Mouse (Mus musculus) embryonic facial prominence, embryonic 13.5 days (tissue): ENCODE measurements around the gene Npff. TPM values are rescaled to one million over a fixed set of nuclear protein-coding genes. Genes with fewer than 3 reads are reported as not detected.

Source experiments
- ATAC-seq: fragments of 200-750 bp; cut with Nextera tagmentation; 2 replicates; pipeline ENCODE4 v1.8.0; 2017; ENCODE audit warnings: low read depth; ENCODE audit not compliant: insufficient number of reproducible peaks, insufficient read depth, low FRiP score, low TSS enrichment
- H3K27ac ChIP-seq: fragments of 300-500 bp; sonication (generic); 2 replicates; pipeline ENCODE4 v1.5.1; 2015; ENCODE audit warnings: moderate library complexity, mild to moderate bottlenecking, inconsistent platforms
- H3K27me3 ChIP-seq: fragments of 300-500 bp; sonication (generic); 2 replicates; pipeline ENCODE4 v1.6.1; 2015; ENCODE audit warnings: mild to moderate bottlenecking, inconsistent platforms
- H3K36me3 ChIP-seq: fragments of 300-500 bp; sonication (generic); 2 replicates; pipeline ENCODE4 v1.6.1; 2015; ENCODE audit warnings: mild to moderate bottlenecking, inconsistent platforms
- H3K4me1 ChIP-seq: fragments of 300-500 bp; sonication (generic); 2 replicates; pipeline ENCODE4 v1.6.1; 2015; ENCODE audit warnings: inconsistent platforms
- H3K4me2 ChIP-seq: fragments of 300-500 bp; sonication (generic); 2 replicates; pipeline ENCODE4 v1.6.1; 2015; ENCODE audit warnings: moderate library complexity, mild to moderate bottlenecking, inconsistent platforms
- H3K4me3 ChIP-seq: fragments of 300-500 bp; sonication (generic); 2 replicates; pipeline ENCODE4 v1.5.1; 2015; ENCODE audit warnings: mild to moderate bottlenecking, inconsistent platforms
- H3K9ac ChIP-seq: fragments of 300-500 bp; sonication (generic); 2 replicates; pipeline ENCODE4 v1.6.1; 2015; ENCODE audit warnings: mild to moderate bottlenecking, inconsistent platforms
- H3K9me3 ChIP-seq: fragments of 300-500 bp; sonication (generic); 2 replicates; pipeline ENCODE4 v1.6.1; 2016; ENCODE audit warnings: inconsistent platforms
- WGBS: fragments of 180-500 bp; shearing (Covaris S2); methylation state at CpG from one replicate; pipeline ENCODE4 v1.1.7; 2015; ENCODE audit warnings: mixed read lengths; 5-methylcytosine and 5-hydroxymethylcytosine counted together
- polyA plus RNA-seq: library from polyadenylated mRNA; unstranded; fragments of >200 nt; fragmentation: Nextera tagmentation; extraction: Ambion mirVana; gene quantifications from 2 replicates; pipeline ENCODE4 v1.2.1, GENCODE M21; 2015

Gene Npff
- polyA plus RNA-seq, 1 experiment from 2014 or later, result 3.8 TPM

DNA sequence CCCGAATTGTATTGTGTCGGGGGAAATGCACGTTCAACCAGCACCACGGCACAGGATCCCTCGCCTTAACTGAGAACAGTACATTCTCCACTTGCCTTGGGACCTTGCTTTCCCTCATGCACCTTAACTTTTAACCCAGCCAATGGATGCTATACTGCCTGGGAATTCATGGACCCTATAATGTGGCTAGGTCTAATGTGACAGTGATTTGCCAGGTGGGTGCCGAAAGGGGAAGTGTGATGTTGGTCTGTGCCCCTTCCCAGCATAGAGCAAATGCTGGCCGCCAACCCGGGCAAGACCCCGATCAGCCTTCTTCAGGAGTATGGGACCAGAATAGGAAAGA, 5.9 kb downstream of the Npff start:
- ATAC-seq, result no peak
- Histone ChIP-seq H3K27me3 (no peaks in the 10 kb centered on the region), H3K9me3 (no peaks in the 10 kb centered on the region), H3K4me3 (peak overlapping the region; percentile 70), H3K27ac (peak overlapping the region; percentile 100), H3K36me3 (peaks cover 34% of the 10 kb centered on the region), H3K4me1 (peaks cover 26% of the 10 kb centered on the region), H3K9ac (peak overlapping the region; percentile 89), H3K4me2 (peak overlapping the region; percentile 88)
- 20% methylated on average over 9 of the region's 9 CpGs for WGBS

DNA sequence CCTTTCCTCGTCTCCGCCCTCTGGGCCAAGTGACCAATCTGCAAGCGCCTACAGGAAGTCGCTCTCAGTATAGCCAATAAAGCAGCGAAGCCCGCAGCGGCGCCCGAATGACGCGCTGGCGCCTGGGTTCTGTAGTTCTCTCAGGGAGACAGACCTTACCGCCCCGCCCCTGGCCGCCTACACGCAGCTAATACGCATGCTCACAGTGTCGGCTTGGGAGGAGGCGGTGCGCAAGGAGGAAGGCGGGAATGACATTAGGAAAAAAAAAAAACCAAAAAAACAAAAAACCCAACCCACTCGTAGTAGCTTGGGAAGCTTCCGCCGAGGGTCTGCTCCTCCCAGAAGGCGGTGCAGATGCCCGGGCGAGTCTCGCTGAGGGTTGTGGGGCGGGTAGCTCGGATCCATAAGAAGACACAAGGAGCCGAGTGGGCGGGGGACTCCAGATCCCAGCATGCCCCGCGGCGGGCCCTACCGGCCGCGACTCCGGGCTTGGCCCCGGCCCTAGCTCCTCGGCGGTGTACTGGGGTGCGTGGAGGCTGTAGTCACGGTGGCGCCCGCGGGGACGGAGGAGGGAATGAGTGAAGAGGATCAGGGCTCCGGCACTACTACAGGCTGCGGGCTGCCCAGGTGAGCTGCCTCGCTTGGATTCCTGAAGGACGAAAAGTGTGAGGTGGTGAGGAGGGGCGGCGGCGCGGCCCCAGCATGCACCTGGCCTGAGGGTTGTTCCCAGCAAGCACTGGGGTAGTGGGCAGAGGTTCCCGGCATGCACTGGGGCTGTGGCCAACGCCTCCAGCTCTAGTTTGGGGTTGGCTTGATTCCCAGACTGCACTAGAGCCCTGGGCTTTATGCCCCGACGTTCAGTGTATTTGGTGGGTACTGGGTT, 6.5 kb downstream of the Npff start, which contains the start of gene Tarbp2:
Gene Tarbp2 (plus strand): TSS at position 217 of the 883 bp plus-strand sequence.
- Histone ChIP-seq H3K36me3 (peaks cover 30% of the 10 kb centered on the region), H3K27ac (peak within 1 kb of the TSS; percentile 100), H3K4me1 (peaks cover 26% of the 10 kb centered on the region), H3K9me3 (no peaks in the 10 kb centered on the region), H3K9ac (peak within 1 kb of the TSS; percentile 89), H3K4me3 (peak within 1 kb of the TSS; percentile 70), H3K4me2 (peak within 1 kb of the TSS; percentile 88), H3K27me3 (no peaks in the 10 kb centered on the region)
- under 1% methylated on average over 60 of the region's 60 CpGs for WGBS
- ATAC-seq, result peak; percentile 92

DNA sequence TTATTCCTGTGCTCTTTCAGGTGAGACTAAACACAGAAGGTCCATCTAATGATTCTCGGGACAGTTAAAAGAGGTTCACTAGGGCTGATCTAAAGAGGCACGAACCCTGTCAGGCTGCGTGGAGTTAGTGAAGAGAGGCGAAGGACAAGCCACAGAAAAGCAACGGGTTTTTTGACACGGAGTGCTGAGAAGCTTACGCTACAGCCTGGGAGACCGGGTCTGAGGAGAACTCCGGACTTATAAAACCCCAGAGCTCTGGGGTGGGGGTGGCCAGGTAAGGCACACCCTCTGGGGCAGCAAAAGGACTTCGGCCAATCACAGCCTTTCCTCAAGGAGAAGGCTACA, 7.1 kb downstream of the Npff start:
- ATAC-seq, result no peak
- Histone ChIP-seq H3K4me1 (peaks cover 30% of the 10 kb centered on the region), H3K9me3 (no peaks in the 10 kb centered on the region), H3K4me3 (peak overlapping the region; percentile 70), H3K27ac (peak overlapping the region; percentile 100), H3K27me3 (no peaks in the 10 kb centered on the region), H3K9ac (peak overlapping the region; percentile 83), H3K36me3 (peaks cover 25% of the 10 kb centered on the region), H3K4me2 (peak overlapping the region; percentile 88)
- under 1% methylated on average over 10 of the region's 10 CpGs for WGBS

DNA sequence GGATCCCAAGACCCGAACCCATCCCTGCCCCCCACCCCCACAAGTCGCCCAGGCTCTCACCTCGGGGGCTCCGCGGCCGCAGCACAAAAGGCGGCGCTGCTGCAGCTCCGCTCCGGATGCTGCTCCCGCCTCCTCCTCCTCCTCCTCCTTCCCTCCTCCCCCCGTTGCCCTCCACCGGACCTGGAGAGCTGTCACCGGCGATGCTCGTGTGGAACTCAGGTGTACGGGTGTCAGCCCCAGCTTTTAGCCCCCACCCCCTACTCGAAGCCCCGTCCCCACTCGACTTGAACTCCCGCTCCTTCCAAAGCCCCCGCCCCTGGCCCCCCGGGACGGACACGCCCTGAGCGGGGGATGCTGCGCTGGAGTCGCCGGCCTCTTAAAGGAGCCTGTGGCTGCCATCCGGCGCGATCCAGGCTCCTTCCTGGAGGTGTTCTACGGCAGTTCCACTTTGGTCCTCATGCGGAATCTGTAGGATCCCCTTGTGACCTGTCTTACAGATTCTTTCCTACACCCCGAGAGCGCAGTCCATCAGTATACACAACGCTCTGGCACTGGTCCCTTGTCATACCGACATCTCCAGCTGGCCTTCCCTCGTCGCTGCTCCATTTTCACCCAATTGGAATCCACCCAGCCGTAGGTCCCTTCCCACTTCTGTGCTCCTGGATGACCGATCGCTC, 7.9 kb downstream of the Npff start, which contains the start of gene Map3k12:
Gene Map3k12 (minus strand): TSS at position 337 of the 677 bp plus-strand sequence.
- Histone ChIP-seq H3K9me3 (no peaks in the 10 kb centered on the region), H3K36me3 (peaks cover 18% of the 10 kb centered on the region), H3K27ac (peak within 1 kb of the TSS; percentile 100), H3K4me2 (peak within 1 kb of the TSS; percentile 88), H3K4me1 (peaks cover 37% of the 10 kb centered on the region), H3K9ac (peak within 1 kb of the TSS; percentile 83), H3K27me3 (no peaks in the 10 kb centered on the region), H3K4me3 (peak within 1 kb of the TSS; percentile 70)
- under 1% methylated on average over 43 of the region's 43 CpGs for WGBS
- ATAC-seq, result no peak

DNA sequence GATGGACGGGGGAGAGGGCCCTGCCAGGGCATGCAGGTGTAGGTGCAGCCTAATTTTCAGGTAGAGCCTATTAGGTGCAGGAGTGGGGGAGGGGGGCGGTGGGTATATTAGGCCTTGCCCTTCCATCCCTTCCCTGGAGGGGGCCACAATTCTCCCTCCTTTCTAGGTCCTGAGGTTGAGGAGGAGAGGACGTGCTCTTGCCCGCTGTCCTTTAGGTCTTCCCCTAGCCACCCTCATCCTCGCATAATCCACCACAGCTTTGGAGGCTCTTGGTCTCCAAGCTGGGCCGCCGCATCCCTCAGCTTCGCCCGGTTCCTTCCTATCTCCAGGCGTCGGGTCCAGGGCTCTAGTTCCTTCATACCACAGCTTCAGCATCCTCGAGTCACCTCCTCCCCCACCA, 8.4 kb downstream of the Npff start:
- under 1% methylated on average over 12 of the region's 12 CpGs for WGBS
- peak overlapping the region; percentile 88 for H3K4me2 ChIP-seq
- H3K9ac ChIP-seq, result peak overlapping the region; percentile 83
- no peaks in the 10 kb centered on the region for H3K27me3 ChIP-seq
- peak overlapping the region; percentile 100 for H3K27ac ChIP-seq
- no peaks in the 10 kb centered on the region for H3K9me3 ChIP-seq
- H3K36me3 ChIP-seq, result peaks cover 12% of the 10 kb centered on the region
- peaks cover 43% of the 10 kb centered on the region for H3K4me1 ChIP-seq
- H3K4me3 ChIP-seq, result peak overlapping the region; percentile 70
- no peak for ATAC-seq

DNA sequence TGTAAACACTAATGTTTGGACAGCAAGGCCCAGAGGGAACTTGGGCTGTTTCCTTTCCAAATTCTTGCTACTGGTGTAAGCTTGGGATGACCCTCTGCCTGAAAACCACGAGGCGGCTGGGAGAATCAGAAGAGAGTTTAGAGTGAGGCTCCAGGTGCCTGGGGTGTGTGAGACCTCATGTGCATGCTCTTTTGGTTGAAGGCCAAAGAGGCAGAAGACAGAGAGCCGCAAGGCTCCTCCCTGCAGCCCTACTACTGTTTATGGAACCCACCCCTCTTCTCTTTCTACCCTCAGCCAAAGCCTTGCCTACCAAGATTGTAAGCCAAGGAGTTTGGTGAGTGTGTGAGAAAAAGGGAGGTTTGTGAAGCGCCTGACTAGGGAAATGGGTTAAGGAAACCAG, 9.0 kb downstream of the Npff start:
- Histone ChIP-seq H3K4me2 (peak overlapping the region; percentile 88), H3K4me1 (peaks cover 48% of the 10 kb centered on the region), H3K9ac (peak overlapping the region; percentile 83), H3K9me3 (no peaks in the 10 kb centered on the region), H3K27me3 (no peaks in the 10 kb centered on the region), H3K27ac (peak overlapping the region; percentile 100; the same call in 1 of the 2 replicates), H3K4me3 (peak overlapping the region; percentile 70), H3K36me3 (peaks cover 7% of the 10 kb centered on the region)
- no peak for ATAC-seq
- 44% methylated on average over 4 of the region's 4 CpGs for WGBS

DNA sequence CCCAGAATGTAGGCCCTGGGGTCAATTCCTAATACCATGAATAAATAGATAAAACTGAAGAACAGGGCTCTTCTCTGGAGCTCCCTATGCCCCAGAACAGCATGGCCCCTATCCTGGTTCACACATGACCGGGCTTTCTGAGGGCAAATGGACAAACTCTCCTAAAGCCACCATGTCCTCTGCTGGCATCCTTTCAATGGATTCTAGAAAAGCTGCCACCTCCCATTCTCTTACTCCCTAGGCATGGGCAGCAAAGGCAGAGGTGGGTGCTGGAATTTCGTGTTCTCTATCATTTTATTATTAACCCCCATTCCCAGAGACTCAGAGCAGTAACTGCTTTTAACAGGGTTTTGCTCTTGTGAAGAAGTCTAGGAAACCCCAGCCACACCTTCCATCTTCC, 9.5 kb downstream of the Npff start:
- Histone ChIP-seq H3K4me2 (peak overlapping the region; percentile 88), H3K27me3 (no peaks in the 10 kb centered on the region), H3K9me3 (no peaks in the 10 kb centered on the region), H3K9ac (no peak overlapping the region), H3K36me3 (0 out of 2 replicates have a peak, but pooled peaks cover 2% of the 10 kb centered on the region), H3K4me3 (peak overlapping the region; percentile 70; the same call in 1 of the 2 replicates), H3K4me1 (peaks cover 49% of the 10 kb centered on the region), H3K27ac (no peak overlapping the region)
- 82% methylated on average over 2 of the region's 2 CpGs for WGBS
- no peak for ATAC-seq

DNA sequence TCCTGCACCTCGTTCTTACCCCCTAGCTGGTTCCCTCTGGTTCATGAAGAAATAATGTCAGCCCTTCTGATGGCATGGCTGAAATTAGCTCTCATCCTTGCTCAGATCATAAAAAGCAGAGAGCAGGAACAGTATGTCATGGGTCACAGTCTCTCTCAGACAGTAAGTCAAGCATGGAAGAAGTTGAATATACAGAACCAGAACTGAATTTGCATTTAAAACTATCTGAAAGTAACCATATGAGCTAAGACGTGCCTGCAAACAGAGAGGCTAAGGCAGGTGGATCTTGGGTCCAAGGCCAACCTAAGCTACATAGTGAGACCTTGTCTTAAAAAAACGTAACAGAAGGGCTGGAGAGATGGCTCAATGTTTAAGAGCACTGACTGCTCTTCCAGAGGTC, 11.7 kb downstream of the Npff start:
- H3K4me1 ChIP-seq, result peaks cover 48% of the 10 kb centered on the region
- WGBS, result 77% methylated on average over 3 of the region's 3 CpGs
- ATAC-seq, result no peak

DNA sequence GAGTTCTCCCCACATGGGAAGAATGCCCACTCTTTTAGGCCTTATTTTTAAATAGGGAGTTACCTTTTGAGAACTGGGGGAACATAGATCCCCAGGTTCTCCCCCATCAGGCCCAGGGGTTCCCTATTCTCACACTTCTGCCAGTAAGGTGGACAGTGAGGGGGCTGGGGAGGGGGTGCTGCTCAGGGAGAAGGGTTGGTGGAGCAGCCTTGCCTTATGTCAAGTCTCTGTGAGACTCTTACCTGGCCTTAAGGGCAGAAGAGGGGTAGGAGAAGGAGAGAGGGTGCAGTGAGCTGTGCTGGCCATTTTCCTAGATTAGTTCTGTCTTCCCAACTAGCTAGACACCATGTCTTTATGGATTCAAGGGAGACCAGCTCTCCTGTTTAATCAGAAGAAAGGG, 12.3 kb downstream of the Npff start:
- Histone ChIP-seq H3K27me3 (no peaks in the 10 kb centered on the region), H3K4me3 (no peak overlapping the region), H3K4me1 (peaks cover 48% of the 10 kb centered on the region), H3K4me2 (no peak overlapping the region), H3K36me3 (peaks cover 5% of the 10 kb centered on the region), H3K27ac (no peak overlapping the region; the same call in 1 of the 2 replicates), H3K9me3 (no peaks in the 10 kb centered on the region), H3K9ac (0 out of 2 replicates have a peak overlapping the region, but pooled peaks have one; percentile 80)
- ATAC-seq, result no peak

More for the DNA sequence above, 11.7 kb downstream of the Npff start:
- H3K9me3 ChIP-seq, result no peaks in the 10 kb centered on the region
- H3K36me3 ChIP-seq, result no peaks in the 10 kb centered on the region; the same call in 1 of the 2 replicates
- H3K27ac ChIP-seq, result no peak overlapping the region
- H3K9ac ChIP-seq, result 0 out of 2 replicates have a peak overlapping the region, but pooled peaks have one; percentile 80
- H3K4me3 ChIP-seq, result no peak overlapping the region
- H3K4me2 ChIP-seq, result no peak overlapping the region
- no peaks in the 10 kb centered on the region for H3K27me3 ChIP-seq

DNA sequence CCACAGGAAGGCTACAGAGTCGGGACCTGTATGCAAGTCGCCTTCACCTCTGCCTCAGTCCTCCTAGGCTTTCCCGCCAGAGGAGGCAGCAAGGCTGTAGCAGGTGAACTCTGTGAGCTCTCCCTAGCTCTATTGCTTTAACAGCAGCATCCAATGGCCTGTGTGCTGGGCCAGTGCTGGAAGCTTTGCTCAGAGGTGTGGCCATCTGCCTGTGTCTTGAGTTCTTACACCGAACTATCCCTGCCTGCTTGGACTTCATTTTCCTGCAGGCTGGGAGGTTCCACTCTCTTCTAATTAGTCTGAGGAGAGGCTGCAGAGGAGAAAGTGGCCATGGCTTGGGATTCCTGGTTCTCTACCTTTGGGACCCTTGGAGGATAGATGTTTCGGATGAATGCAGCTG, 12.7 kb downstream of the Npff start:
- Histone ChIP-seq H3K4me1 (peaks cover 48% of the 10 kb centered on the region), H3K9ac (peak overlapping the region; percentile 80), H3K36me3 (peaks cover 7% of the 10 kb centered on the region), H3K27ac (peak overlapping the region; percentile 82), H3K27me3 (no peaks in the 10 kb centered on the region), H3K4me2 (peak overlapping the region; percentile 73), H3K9me3 (no peaks in the 10 kb centered on the region), H3K4me3 (no peak overlapping the region)
- WGBS, result 21% methylated on average over 5 of the region's 5 CpGs
- ATAC-seq, result no peak

DNA sequence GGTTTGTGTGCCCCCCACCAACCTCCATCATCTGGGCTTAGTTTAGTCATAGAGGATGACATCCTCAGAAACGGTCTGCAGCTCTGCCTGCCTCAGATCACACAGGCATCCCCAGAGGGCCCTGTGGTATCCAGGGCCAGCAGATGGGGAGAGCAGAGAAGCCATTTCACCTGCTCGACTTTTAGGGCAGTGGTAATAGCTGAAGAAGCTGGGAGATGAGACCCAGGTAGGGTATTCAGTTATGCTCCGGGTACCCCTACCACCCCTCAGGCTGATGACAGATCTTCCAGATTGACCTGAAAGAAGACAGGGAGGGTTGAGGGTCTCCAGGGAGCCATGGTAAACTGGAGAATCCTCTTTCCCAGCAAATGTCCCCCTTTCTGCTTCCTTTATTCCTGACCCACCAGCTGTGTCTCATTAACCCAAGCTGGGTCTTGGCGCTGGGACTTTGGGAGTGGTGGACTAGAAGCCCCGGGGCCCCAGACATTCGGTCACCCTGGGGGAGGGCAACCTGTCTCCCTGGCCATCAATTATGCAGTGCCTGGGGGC, 13.4 kb downstream of the Npff start:
- Histone ChIP-seq H3K36me3 (peaks cover 7% of the 10 kb centered on the region), H3K27me3 (no peaks in the 10 kb centered on the region), H3K4me3 (peak overlapping the region; percentile 61), H3K4me1 (peaks cover 48% of the 10 kb centered on the region), H3K4me2 (peak overlapping the region; percentile 73), H3K9me3 (no peaks in the 10 kb centered on the region), H3K27ac (peak overlapping the region; percentile 82), H3K9ac (peak overlapping the region; percentile 80)
- ATAC-seq, result no peak
- WGBS, result 8% methylated on average over 6 of the region's 6 CpGs
